Mouse (Mus musculus) adipocyte (in vitro differentiated cells): ENCODE measurements around the gene Dnajb2.

Source experiments
- DNase-seq: peaks from one replicate; pipeline ENCODE4 v3.0.0-alpha.2; 2016; ENCODE audit warnings: low spot score

Gene Dnajb2

DNA sequence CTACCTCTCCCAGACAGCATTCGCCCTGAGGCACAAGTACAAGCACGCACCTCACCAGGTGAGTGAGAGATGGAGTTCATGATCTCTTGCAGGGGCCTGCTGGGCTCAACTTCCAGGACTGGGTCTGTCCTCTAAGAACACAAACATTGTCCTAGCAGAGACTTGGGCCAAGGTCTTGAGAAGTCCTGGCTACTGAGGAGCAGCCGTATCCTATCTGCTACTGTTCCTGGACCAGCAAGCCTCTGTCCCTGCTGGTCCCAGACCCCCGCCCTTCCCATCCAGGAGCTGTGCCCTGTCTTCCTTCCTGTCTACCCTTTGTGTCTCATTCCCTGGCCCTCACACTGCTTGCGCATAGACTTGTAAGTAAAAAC lies 57.1 kb downstream of the Dnajb2 start:
- DNase-seq: no peak

DNA sequence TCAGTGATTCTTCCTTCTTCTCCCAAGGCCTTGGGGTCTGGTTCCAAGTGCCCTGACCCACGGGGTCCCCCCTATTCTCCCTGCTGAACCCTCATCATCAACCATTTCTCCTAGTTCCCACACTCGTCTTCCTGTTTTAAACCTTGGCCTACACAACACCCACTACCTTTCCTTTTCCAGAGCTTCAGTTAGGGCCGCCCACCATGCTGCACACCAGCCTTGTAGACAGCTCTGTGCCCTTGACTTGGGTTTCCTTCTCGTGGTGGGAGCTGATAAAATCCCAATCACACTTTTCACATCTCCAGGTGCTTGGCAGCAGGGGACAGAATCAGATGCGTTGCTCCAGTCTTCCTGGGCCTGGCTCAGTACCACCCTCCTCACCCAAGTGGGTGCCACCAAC lies 58.1 kb downstream of the Dnajb2 start:
- DNase-seq: no peak
